Mouse (Mus musculus): Measurements from ENCODE around the gene Itga9.
"Not testable (repeated sequence)": the region's sequence is repeated elsewhere in the genome, so short reads cannot be mapped to it uniquely, and the experiment has no call there.

The Itga9 gene

DNA sequence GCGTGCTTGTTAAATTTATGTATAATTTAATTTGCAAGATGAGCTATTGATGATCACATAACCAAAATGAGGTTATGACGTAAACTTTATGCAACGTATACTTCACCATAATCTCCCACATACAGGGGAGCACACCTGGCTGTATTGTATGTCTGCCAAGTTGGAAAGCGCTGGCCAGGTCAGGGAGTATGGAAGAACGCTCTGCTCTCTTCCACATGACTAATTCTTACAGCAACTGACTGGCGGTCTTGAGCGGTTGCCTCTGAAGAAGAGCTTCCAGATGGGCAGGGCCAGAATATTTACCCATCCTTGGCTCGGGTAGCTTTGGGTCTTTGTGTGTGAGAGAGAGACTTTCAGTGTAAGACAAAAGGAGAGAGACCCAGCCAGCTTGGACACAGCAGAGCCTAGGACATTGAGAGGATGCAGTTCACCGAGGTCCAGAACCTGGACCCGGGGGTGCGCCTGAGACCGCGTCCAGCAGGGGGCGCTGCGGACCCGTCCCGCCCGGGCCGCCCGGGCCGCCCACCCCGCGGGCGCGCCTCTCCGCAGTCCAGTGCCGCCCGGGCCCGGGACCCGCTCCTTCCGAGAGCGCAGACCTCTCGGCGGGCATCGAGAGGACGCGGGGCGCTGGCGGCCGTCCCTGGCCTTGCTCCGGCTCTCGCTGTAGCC, at the start of gene Itga9:
Gene Itga9, plus strand, starts transcription at position 543 of the 669 bp plus-strand sequence.
- peak; percentile 25 to 46 for DNase-seq

GRCm38 (mm10) chr9:118556951-118557780, 49.3 kb upstream of the Itga9 start:
- no peak for DNase-seq

- no peak for DNase-seq
These were observed 43.1 kb upstream of the Itga9 start for GRCm38 (mm10) chr9:118563356-118563755.

DNA sequence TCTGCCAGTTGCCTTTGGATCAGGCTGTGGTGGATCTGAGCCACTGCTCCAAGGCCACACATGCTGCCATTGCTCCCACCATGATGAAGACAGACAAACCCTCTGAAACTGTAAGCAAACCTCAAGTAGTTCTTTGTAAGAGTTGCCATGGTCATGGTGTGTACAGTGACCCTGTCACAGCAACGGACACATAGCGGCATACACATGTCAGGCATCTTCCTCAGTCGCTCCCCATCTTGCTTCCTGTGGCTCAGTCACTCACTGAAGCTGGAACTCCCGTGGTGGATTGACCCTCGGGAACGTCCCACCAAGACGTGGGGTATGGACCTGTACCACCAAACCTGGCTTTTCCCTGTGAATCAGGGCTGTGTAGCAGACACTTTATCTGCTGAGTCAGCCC, 42.6 kb upstream of the Itga9 start:
- no peak for DNase-seq

- DNase-seq, result no peak
These were observed 41.8 kb upstream of the Itga9 start for GRCm38 (mm10) chr9:118564696-118565095.

DNA sequence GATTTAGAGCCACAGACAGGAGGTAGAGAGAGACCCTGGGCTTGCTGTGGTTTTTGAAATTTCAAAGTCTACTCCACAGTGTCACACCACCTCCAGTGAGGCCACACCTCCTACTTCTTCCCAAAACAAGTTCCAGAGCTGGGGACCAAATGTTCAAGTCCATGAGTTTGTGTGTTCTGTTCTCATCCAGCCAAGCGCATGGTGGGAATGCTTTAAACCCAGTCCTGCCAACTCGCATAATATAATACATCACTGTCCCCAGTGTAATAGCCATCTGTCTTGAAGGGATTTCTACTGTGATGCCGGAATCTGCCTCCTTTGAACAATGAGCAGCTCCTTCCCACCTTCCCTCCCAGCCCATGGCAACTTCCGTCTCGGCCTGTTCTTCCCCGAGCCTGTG, 37.2 kb upstream of the Itga9 start:
- DNase-seq, result no peak

GRCm38 (mm10) chr9:118570865-118571264, 35.6 kb upstream of the Itga9 start:
- no peak for DNase-seq

DNA sequence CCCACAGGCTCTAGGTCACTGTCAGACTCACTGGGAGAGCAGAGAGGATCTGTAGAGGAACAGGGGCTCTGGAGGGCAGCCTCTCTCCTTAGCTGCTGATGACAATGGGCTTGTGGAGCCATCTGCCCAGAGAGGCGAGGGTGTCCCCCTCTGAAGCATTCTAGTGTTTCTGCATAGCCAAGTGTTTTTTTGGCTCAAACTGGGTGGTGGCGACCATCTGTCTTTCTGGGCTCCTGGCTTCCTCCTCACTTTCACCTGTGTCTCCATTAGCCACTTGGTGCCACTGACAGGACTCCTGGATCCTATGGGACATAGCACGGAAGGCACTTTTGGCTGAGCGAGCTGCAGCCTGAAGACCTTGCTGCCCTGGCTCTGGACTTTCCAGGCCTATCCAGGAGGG, 34.8 kb upstream of the Itga9 start:
- DNase-seq, result no peak

DNA sequence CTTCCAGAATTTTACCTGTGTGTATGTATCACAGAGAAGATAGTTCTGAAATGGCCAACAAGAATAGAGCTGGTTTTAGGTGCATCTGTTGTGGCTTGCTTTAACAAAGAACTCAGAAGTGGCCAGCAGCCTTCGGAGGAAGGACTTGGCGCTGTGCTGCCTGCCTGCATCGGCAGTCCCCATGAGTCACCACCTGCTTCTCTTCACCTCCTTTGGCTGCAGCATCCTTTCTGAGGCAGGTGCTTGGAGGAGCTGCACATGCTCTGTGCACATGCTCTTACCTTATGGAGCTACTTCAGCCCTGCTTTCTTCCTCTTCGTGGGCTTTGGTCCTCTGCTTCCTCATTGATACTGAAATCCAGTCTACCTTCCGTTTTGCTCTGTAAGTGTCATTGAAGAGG, 31.6 kb upstream of the Itga9 start:
- DNase-seq, result no peak

GRCm38 (mm10) chr9:118580371-118580770, 26.1 kb upstream of the Itga9 start:
- no peak for DNase-seq

GRCm38 (mm10) chr9:118582757-118583156, 23.7 kb upstream of the Itga9 start:
- peak; percentile 9 to 33 for DNase-seq

GRCm38 (mm10) chr9:118584838-118585237, 21.7 kb upstream of the Itga9 start:
- no peak for DNase-seq

DNA sequence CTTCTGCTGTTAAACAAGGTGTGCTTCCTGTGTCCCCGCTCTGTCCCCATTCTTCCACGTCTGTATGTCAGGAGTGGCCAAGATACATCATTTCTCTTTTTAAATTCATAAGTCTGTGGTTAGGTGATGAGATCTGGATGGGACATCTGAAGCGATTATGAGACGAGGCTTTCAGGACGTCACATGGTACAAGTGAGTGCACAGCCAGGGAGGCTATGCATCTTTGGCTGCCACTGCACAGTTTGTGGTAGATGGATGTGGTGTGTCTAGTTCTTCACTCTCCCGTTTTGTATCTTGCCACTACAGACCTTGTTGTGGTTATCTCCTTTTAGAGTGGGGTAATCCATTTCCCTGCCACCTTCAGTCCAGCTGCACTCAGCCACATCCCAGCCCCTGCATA, 20.5 kb upstream of the Itga9 start:
- DNase-seq, result no peak

GRCm38 (mm10) chr9:118587115-118587514, 19.4 kb upstream of the Itga9 start:
- no peak for DNase-seq

GRCm38 (mm10) chr9:118589249-118589648, 17.2 kb upstream of the Itga9 start:
- no peak for DNase-seq

DNA sequence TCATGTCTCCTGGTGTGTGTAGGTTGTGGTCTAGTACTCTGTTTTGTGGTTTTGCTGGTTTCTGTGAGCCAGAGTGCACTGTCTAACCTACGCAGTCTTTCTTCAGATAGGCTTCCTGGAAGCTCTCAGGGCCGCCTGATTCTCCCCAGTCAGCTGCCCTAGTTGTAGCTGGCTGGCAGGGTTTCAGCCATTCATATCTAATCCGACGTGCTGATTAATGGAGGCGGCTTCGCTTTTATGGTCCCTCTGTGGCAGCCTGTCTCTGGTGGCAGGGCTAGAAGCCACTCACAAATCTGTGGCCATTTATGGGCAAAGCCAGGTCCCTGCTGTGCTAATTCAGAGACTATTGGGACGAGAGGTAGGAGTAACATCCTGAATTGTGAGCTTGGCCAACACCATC, 16.3 kb upstream of the Itga9 start:
- DNase-seq, result no peak

GRCm38 (mm10) chr9:118591633-118592032, 14.9 kb upstream of the Itga9 start:
- no peak for DNase-seq

DNA sequence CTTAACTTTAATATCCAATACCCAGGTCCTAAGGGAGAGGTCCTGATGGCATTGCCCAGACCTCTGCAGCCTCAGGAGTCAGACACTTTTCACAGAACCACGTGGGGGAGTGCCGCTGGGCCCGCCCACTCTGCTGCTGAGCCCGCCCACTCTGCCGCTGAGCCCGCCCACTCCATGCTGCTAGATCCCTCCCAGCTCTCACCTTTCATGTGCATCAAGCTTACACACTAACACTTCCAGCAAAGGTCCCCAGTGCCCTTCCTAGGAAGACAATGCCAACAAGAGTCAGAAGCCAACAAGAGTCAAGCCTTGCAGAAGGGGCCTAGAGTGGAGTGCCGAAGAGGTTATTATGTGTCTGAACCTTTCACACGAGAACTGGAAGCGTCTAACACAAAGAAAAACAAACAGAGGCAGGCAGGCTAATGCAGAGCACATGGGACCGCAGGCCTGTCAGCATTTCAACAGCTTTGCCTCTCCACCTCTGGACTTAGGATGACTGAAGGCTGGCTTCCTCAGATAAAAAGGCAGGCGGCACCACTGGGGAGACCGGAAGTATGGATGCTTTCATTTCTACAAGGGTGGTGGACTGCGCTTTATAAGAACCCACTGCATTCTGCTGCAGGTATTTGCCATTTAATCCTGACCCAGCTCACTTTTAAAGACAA, 13.8 kb upstream of the Itga9 start:
- DNase-seq, result no peak

DNA sequence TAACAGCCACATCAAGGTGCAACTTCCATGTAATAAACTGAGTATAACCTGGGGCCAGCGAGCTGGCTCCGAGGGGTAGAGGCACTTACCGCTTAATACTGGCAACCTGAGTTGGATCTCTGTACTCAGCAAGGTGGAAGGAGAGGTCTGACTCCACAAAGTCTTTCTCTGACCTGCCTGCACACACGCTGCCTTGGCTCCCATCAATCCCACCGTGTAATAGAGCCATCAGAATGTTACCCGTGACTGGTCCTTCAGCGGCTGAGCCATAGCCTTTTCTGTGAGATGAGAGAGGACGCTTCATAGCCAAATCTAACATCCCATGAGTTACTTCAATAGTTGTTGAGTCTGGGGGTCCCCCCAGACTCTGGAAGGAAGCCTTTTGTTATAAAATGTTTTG, 13.0 kb upstream of the Itga9 start:
- DNase-seq, result no peak

- no peak for DNase-seq
These were observed 9.7 kb upstream of the Itga9 start for GRCm38 (mm10) chr9:118596767-118597166.

DNA sequence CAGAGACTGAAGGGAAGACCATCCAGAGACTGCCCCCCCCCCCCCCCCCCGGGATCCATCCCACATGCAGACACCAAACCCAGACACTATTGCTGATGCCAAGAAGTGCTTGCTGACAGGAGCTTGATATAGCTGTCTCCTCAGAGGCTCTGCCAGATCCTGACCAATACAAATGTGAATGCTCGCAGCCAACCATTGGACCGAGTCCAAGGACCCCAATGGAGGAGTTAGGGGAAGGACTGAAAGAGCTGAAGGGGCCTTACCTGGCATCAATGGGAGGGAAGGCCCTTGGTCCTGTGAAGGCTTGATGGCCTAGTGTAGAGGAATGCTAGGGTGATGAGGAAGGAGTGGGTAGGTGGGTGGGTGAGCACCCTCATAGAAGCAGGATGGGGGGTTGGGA, 6.1 kb upstream of the Itga9 start:
- DNase-seq, result not testable (repeated sequence)

- no peak for DNase-seq
These were observed 3.9 kb upstream of the Itga9 start for GRCm38 (mm10) chr9:118602576-118602975.

GRCm38 (mm10) chr9:118606817-118607371, 404 bp downstream of the Itga9 start:
- DNase-seq, result peak in 1 of 2 experiments; percentile 13

All from thymus, adult 18-20 months (tissue).